Mouse (Mus musculus) left cerebral cortex, adult 11 months (tissue): ENCODE results near the gene Wwp2.
A peak's percentile ranks its signal among the peaks of the same experiment; 100 is the strongest.

Experiments
- DNase-seq: peaks from one replicate; pipeline ENCODE4 v3.0.0; 2022; ENCODE audit warnings: low spot score

The Wwp2 gene

DNA sequence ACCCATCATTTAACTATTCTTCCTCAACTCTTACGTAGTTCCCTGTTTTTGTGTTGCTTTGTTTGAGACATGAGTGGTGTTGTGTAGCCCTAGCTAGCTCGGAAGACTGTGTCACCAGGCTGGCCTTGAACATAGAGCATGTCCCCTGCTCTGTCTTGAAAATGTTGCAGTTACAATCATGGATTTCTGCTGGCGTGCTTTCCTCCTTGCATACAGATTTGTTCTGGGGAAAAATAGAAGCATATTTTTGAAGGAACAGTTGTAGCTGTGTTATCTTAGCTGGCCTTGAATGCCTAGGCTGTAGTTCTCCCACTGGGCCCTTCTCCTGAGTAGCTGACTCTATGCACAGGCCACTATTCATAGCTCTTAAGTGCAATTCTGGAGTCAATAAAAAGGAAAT lies 74.6 kb downstream of the Wwp2 start:
- no peak for DNase-seq

DNA sequence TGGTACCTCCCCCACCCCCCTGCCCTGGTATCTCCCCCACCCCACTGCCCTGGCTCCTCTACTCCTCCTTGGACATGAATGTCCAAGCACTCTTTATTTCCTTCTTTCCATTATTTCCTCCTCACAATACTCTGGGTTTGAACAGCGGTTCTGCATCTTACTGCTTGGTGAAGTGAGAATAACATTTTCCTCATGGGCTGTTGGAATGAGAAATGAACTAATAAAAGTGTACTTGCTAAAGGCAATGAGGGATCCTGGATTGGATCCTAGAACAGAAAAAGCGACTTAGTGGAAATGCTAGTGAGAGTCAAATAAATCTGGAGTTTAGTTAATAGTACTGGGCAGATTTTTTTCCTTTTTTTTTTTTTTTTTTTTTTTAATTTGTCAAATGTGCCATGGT lies 77.1 kb downstream of the Wwp2 start:
- no peak for DNase-seq

DNA sequence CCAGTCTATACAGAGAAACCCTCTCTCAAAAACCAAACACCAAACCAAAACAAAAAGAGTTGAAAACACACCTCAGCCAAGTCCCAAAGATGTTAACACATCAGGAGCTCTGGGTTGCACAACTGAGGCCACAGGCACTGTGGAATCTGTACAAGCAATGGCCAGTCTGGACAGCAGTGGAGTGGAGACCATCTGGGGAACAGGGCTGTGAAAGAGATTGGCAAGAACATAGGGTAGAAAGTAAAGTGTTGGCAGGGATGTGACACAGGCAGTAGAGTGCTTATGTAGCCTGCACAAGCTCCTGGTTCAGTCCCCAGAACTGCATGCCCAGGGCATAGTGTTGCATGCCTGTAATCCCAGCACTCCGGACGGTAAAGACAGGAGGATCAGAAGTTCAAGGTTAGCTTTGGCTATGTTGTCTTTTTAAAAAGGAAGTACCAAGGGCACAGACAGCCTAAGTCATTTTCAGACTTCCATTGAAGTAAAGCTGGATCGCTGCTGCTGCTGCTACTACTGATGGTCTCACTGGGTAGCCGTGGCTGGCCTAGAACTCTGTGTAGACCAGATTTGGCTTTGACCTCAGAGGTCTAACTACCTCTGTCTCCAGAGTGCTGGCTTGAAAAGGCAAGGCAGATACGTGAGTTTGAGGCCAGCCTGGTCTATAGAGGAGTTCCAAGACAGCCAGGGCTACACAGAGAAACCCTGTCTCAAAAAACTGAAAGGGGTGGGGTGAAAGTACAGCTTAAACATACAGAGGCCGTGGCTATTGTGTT lies 79.0 kb downstream of the Wwp2 start:
- DNase-seq: no peak

DNA sequence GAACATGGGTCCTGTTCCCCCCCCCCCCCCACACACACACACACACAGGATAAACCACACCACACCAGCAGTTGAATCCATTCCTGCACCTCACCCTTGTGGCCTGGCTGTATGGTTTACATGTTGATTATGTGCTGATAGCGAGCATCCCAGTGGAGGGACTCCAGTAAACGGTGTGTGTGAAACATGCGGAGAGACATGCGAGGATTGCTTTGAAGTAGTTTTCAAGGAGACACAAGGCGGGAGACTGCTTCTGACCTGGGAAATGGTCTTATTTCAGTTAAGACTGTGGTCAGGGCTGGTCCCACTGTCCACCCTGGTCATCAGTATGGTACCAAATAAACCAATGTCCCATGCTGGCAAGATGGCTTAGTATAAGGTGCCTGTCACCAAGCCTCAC lies 82.6 kb downstream of the Wwp2 start:
- DNase-seq: no peak

DNA sequence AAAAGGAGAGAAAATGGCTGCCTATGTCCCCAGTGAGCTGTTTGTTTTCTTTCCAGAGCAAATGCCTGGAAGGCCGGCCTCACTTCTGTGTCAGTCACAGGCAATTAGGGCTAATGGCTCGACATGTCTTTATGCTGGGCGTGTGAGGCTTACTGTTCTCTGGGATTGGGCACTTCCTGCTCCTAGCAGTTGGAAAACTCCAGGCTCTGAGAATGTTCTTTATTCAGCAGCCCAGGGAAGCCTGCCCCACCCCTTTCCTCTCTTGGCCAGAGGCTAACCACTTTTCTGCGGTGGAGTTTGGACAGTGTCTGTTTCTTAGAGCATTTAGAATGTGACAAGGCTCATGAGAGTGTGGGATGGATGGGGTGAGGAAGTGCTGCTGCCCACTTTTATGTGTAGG lies 83.7 kb downstream of the Wwp2 start:
- DNase-seq: no peak

DNA sequence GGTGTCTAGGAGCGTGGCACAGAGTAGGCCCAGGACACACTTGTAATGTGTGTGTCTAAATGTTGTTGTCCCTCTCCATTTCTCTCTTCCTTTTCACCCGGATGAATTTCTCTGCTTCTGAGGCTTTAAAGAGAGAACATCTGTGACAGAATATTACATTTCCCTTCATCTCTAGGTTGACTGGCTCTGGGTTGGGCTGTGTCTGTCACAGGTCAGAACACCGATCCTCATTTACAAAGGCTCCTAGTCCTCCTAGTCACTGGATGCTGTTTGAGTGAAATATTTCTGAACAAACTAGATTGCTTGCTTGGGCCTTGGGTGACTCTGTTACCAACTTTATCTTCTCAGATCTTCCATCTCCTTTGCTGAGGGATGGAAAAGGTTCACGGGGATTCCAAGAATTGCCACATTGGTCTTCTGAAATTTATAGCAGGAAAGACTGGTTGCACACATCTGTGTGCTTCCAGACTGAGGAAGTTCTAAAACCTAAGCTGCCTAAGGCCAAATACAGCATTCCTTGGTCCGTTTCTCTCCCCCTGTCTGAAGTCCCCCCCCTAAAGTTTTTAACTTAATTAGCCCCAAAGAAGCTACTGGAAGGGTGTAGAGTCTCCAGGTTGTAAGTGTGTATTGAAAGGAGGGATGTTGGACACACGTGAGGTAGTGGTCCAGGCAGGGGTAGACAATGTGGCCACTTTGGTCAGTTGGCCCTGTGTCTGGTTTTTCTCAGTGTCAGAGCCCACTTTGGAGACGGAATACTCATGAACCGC lies 85.8 kb downstream of the Wwp2 start:
- no peak for DNase-seq

DNA sequence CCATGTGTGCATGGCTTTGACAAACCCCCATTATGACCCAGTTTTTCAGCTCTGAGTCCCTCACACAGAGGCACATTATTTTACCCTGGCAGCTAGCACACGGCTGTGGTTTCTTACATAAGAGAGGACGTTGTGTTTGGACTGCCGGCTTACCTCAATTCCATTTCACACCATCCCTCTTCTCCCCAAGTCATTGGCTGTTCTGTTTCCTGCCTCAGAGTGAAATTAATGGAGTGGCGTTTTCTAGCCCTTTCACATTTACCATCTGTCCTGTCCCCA lies 86.3 kb downstream of the Wwp2 start:
- DNase-seq: no peak

DNA sequence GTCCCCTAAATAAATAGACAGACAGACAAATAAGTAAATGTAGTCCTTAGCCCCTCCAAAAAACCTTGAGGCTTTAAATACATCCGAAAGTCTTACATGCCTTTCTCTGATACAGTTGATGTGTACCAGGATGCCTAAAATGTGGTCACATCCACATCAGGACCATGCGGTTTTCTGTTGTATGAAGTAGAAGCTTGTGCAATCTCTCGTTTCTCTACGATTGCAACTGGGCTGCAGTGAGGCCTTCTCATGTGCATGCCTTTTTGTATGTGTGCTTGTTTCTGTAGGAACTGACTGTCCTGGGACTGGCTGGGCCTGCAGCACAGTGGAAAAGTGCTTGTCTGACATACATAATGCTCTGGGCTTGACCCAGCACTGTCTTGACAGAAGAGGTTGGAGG lies 88.4 kb downstream of the Wwp2 start:
- no peak for DNase-seq

DNA sequence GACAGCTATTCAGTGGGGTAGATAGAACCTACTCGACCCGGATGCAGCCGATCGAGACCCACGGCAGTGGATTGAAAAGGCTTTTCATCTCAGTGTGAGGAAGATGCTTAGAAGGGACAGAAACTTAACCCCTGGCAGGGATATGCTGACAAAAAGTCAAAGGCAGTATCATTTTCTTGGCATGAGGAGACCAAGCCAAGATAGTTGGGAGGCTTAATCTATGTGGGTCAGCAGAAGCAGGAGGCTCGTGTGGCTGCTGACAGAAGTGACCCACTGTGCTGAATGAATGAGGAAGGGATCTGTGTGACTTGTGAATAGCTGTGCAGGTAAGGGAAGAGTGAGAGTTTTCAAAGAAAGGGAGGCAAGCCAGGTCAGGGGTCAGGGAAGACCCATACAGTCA lies 92.6 kb downstream of the Wwp2 start:
- no peak for DNase-seq

DNA sequence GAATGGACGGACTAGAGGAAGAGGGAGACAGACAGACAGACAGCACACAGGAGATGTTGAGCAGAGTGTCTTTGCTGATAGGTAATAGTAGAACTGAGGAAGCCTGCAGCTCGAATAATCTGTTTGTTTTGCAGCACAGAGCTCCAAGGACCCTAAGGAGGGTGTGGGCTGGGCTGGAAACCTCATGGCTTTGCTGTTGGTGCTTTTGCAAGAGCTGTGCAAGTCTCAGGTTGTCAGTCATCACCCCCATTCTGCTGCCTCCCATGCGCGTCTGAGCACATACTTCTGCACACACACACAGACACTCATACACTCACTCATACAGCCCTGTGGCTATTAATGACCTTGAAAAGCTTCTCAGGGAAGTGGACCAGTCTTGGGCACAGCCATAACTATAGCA lies 101.3 kb downstream of the Wwp2 start:
- DNase-seq: no peak

DNA sequence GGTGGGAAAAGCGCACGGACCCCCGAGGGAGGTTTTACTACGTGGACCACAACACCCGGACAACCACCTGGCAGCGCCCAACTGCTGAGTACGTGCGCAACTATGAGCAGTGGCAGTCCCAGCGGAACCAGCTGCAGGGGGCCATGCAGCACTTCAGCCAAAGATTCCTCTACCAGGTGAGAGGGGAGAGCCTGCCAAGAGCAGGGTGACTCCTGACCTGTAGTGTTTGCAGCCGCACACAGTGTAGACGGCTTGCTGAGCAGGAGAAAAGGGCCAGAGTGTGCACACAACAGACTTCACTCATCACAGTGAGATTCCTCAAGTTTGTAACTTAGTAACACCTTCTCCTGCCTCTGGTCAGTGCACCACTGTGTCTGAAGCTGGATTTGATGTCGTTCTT lies 104.5 kb downstream of the Wwp2 start:
- DNase-seq: no peak

DNA sequence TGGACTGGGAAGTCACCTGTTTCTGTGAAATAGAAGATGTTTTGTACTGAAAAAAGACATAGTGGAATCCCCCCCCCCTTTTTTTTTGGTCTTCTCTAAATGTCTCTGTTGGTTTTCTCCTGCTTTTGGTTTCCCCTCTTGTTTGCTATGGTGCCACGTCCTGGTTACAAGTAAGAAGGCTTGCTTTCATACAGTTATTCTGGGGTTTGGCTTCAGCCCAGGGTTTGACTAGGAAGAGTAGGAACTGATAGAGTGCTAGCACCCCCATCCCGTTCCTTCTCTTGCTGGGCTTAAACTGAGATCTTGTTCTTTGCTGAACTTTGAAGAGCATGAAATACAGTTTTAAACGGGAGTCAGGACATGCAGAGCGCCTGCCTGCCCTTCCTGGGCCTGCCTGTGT lies 105.2 kb downstream of the Wwp2 start:
- DNase-seq: no peak

DNA sequence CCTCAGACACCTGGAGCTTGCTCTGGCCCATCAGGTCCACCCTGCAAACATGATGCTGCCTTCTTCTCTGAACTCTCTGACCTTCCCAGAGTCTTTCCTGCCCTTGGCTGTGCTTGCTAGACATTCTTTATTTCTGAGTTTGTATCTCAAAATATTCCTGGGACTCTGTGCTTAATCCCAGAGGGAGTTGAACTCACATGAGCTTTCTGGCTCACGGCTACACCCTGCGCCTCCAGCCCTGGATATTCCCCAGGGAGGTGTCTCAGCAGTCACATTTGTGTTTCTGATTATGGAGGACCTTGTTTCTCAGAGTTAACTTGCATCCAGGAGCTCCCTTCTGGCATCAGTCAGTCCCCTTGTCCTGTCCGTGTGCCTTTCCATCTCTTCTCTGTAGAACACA lies 106.0 kb downstream of the Wwp2 start:
- no peak for DNase-seq

DNA sequence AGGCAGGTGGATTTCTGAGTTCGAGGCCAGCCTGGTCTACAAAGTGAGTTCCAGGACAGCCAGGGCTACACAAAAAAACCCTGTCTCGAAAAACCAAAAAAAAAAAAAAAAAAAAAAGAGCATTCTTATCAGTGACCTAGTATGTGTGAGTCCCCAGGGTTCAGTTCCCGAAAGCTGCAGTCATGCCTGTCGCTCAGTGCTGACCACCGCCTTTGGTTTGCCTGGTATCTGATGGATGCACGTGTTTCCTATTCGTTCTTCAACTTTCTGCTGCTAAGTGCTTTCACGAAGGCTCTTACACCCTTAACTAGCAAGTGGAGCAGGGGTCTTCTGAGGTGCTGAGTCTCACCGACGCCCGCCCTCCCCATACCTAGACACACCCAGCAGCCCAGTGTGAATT lies 107.5 kb downstream of the Wwp2 start:
- no peak for DNase-seq

DNA sequence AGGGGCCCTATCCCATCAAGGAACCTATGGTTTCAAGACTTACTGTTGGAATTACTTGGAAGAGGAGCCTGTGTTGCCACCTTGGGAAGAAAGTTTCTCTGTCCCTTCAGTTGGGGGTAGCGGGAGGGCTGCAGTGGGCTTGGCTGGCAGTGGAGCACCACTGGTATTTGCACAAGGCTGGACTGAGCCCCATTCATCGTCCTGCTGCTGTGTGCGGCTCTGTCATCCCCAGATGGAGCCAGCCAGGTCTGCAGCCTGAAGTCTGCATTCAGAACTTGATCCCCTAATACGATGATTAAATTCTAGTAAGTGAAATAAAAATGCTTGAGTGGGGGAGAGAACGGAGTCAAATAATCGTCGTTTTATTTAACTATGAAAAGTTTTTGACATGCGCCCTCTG lies 108.0 kb downstream of the Wwp2 start:
- no peak for DNase-seq

DNA sequence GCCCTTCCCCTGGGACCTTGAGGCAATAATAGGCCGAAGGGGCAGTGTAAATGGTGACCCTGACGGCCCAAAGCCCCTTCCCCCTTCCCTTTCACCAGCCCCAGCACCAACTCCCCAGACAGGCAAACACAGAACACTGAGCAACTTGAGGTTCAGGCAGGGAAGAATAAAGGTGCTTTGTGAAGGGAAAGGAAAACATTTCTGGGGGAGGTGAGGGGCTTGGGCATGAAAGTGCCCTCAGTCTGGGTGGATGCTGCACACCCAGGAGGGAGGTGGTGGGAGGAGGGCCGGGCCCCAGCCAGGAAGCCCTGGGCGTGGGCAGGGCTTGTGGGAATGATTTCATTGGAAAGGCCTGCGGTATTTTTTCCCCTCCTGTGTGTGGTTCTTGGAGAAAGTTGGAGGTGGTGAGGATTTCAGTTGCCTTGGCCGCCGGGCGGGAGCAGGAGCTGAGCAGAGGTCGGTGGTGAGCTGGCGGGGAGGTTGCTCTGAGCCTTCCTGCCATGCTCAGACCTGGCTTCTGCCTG lies 108.5 kb downstream of the Wwp2 start:
- DNase-seq: no peak

DNA sequence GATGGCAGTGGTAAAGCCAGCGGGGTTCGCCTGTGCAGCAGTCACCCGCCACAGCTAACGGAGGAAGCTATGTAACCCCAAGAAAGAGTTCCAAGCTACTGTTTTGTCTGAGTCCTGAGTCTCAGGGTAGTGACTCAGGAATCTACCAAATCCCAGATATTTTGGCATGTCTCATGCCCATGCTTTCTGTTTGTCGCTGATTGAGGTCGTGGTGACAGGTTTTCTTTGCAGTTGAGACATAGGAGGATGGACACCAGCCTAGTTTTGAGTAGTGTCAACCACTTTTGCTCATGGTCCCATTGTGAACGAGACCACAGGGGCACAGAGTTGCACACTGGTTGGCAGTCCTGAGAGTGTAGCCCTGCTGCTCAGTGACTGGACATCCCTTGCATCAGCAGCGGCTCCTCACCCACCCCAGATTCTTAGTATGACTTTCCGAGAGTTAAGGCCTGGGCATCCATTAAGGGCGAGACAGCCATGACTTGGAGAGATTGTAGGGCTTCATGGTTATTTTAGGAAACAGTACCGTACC lies 109.5 kb downstream of the Wwp2 start:
- DNase-seq: no peak

DNA sequence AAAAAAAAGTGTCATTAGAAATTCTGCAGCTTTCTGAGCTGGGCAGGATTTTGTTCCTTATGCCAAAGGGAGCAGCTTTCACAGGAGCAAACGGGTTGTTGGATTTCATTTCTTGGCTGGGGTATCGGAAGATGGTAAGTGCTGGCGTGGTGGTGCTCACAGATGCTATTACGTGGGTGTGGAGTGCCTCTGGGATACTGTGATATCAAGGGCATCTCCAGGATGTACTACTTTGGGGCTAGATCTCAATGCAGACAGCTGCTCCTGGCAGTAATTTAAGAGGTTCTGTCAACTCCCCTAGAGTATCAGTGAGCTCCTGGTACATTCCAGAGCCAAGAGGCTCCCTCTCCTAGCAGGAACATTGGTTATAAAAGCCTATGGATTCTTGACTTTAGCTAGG lies 110.0 kb downstream of the Wwp2 start:
- DNase-seq: peak; percentile 29

DNA sequence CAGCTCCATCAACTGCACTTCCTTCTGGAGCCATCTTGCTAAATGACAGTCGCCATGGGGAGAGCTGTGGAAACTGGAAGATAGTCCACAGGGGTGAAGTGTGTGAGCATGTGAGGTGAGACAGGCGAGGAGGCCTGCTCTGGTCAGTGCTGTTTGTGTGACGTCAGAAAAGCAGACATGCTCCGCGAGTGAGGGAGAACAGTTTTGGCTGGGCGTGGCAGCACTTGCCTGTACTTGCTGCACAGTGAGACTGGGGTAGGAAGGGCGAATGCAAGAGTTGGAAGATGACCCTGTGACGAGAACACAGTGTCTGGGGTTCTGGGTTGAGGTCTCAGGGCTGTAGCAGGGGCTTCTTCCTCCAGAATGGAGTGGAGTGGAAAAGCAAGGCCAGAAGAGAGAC lies 110.7 kb downstream of the Wwp2 start:
- DNase-seq: no peak

DNA sequence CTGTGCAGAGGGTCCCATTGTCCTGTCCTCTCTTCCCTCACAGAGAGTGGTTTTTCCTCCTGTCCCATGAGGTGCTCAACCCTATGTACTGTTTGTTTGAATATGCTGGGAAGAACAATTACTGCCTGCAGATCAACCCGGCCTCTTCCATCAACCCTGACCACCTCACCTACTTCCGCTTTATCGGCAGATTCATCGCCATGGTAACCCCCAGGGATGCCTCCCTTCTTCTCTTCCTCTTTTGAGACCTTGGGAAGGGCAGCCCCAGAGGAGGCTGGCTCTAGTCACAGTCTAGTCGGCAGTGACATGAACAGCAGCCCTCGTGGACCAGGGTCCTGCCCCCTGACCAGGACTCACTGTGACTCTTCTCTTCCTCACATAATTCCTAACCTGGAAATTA lies 116.1 kb downstream of the Wwp2 start:
- DNase-seq: no peak

DNA sequence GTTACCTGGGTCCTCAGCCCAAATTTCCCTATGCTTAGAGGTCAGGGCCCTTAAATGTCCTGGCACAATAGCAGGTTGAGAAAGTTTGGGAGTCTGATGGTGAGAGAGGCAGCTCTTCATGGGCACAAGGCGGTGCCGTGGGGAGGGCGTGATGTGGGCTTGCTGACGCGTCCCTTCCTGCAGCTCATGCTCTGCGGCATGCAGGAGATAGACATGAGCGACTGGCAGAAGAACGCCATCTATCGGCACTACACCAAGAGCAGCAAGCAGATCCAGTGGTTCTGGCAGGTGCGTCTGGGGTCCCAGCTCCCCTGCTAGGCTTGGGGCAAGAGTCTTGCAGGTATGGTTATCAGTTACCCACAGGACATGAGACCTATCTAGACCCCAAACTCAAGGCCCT lies 119.1 kb downstream of the Wwp2 start:
- DNase-seq: no peak

DNA sequence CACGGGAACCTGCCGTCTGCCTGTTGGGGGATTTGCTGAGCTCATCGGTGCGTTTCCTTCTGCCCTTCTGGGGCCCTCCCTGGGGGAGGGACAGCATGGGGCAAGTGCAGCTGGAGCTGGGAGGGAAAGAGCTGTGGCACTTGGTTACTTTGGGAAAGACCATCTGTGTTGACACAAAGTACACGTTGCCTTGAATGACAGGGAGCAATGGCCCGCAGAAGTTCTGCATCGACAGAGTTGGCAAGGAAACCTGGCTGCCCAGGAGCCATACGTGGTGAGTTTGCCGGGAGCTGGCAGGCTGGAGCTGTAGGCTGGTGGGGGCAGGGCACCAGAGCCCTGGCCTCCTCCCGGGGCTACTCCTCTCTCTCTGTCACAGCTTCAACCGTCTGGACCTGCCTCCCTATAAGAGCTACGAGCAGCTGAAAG lies 120.4 kb downstream of the Wwp2 start:
- DNase-seq: no peak

DNA sequence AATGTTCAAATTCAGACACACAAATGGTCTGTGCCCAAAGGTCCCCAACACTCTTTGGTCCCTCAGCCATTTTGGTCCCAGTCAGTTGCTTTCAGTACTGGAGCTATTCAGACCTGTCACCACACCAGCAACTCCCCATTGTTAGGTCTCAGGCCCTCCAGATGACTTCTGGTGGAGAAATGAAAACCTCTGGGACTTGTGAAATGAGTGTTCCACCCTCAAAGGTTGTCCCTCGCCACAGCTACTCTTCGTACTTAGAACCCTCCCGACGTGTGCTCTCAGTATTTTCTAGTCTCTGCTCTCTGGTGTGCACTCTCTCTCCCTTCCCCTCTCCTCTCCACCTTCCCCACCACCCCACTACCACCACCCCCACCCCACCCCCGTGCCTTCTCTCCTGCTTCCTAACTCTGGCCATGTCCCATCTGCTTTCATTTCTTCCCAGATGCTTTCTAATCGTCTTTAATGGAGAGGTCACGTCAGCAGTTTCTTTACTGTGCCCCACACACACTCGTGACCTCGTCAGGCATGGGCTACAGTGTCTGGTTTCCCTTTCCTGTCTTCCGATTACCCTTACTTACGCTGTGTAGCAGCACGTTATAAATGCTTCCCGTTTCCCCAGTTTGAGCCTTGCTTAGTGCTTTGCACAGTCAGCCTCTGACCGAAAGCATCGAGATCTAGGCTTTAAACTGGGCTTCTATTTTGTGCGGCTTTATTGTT lies 124.8 kb downstream of the Wwp2 start:
- DNase-seq: no peak
